Mouse (Mus musculus): Measurements from ENCODE around the gene Tph2. TPM values are rescaled to one million over a fixed set of nuclear protein-coding genes. Genes with fewer than 3 reads are reported as not detected.

Tph2 gene
- polyA plus RNA-seq, 1 experiment from 2014 or later: 8.8 TPM

DNA sequence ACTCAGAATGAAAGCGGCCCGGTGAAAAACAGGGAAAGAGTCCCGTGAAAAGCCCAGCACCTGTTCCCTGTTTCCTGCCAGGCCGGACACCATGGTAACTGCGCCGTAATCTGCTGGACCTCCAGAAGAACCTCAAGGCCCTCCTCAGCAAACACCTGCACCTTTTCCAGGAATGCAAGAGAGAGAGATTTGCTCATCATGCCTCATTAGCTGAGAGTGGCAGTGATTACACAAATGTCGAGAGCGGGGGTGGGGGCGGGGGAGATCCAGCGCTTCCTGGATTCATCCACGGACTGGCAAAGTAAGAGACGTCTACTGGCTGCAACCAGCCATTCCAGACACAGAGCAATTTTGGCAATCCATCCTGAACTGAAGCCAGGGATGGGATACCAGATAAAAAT, 9.2 kb downstream of the Tph2 start:
- H3K9ac ChIP-seq: no peak overlapping the region
- H3K27me3 ChIP-seq: no peaks in the 10 kb centered on the region
- H3K9me3 ChIP-seq: no peaks in the 10 kb centered on the region
- peaks cover 18% of the 10 kb centered on the region for H3K4me1 ChIP-seq (replicated peaks)
- H3K4me3 ChIP-seq: no peak overlapping the region
- WGBS: 39% methylated on average over 12 of the region's 12 CpGs
- H3K27ac ChIP-seq (replicated peaks): no peak overlapping the region
- 0 out of 2 replicates have a peak, but pooled peaks have one; percentile 42 for ATAC-seq (ENCODE audit: low FRiP score, low read depth)
- peak overlapping the region; percentile 26; the same call in 1 of the 2 replicates for H3K4me2 ChIP-seq
- H3K36me3 ChIP-seq: no peaks in the 10 kb centered on the region

DNA sequence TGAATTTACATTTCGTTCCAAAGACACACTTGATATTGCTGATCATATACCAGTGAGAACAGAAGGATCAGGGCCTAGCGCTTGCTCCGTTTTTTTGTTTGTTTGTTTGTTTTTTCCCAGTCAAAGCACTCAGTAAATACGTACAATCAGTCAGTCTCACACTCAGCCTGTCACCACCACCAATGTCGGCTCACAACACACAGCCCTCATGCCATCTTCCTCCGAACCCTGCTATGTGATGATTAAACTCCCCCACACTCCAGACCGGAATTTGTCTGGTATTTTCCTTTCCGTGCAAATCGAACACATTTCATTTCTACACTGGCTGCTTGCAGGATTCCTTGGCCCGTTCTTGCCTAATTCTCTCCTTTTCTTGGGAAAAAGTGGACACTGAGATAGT, 11.5 kb downstream of the Tph2 start:
- H3K36me3 ChIP-seq: no peaks in the 10 kb centered on the region
- no peak overlapping the region for H3K9ac ChIP-seq
- H3K9me3 ChIP-seq: no peaks in the 10 kb centered on the region
- no peak for ATAC-seq (ENCODE audit: low FRiP score, low read depth)
- H3K4me2 ChIP-seq: no peak overlapping the region
- H3K4me3 ChIP-seq: no peak overlapping the region
- 83% methylated on average over 10 of the region's 10 CpGs for WGBS
- no peak overlapping the region for H3K27ac ChIP-seq (replicated peaks)
- H3K27me3 ChIP-seq: no peaks in the 10 kb centered on the region
- peaks cover 28% of the 10 kb centered on the region for H3K4me1 ChIP-seq (replicated peaks)

GRCm38 (mm10) chr10:115171351-115171818, 13.4 kb downstream of the Tph2 start:
- H3K9ac ChIP-seq: no peak overlapping the region
- H3K9me3 ChIP-seq: no peaks in the 10 kb centered on the region
- WGBS: 35% methylated on average over 8 of the region's 8 CpGs
- H3K27ac ChIP-seq (replicated peaks): no peak overlapping the region
- no peaks in the 10 kb centered on the region for H3K36me3 ChIP-seq
- H3K4me1 ChIP-seq (replicated peaks): peaks cover 28% of the 10 kb centered on the region
- H3K4me2 ChIP-seq: no peak overlapping the region
- H3K27me3 ChIP-seq: no peaks in the 10 kb centered on the region
- peak; percentile 61; the same call in 1 of the 2 replicates for ATAC-seq (ENCODE audit: low FRiP score, low read depth)
- no peak overlapping the region for H3K4me3 ChIP-seq

GRCm38 (mm10) chr10:115170496-115171350, 14.1 kb downstream of the Tph2 start:
- H3K9ac ChIP-seq: no peak overlapping the region
- WGBS: 82% methylated on average over 7 of the region's 7 CpGs
- H3K36me3 ChIP-seq: no peaks in the 10 kb centered on the region
- 0 out of 2 replicates have a peak, but pooled peaks have one; percentile 13 for ATAC-seq (ENCODE audit: low FRiP score, low read depth)
- H3K9me3 ChIP-seq: no peaks in the 10 kb centered on the region
- H3K4me2 ChIP-seq: no peak overlapping the region
- H3K27ac ChIP-seq (replicated peaks): no peak overlapping the region
- no peak overlapping the region for H3K4me3 ChIP-seq
- peaks cover 21% of the 10 kb centered on the region for H3K4me1 ChIP-seq (replicated peaks)
- no peaks in the 10 kb centered on the region for H3K27me3 ChIP-seq

DNA sequence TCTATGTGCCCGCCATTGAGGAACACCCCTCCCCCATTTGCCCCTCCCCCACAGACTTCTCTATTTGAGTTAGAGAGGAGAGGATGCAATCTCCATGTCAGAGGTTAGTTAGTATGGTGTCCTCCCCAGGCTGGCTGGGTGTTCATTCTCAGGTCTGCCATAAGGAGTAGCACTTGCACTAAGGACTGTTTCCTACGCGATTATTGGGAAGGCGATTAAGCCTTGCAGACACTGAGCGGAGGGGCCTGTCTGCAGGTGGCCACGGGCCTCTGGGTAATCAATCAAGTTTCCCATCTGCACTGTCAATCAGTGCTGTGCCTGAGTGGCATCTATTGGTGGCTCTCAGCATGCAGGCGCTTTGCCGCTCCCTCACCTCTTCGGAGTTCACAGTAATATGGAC, 15.4 kb downstream of the Tph2 start:
- no peaks in the 10 kb centered on the region for H3K36me3 ChIP-seq
- H3K9ac ChIP-seq: no peak overlapping the region
- ATAC-seq (ENCODE audit: low FRiP score, low read depth): peak; percentile 12; the same call in 1 of the 2 replicates
- 17% methylated on average over 9 of the region's 9 CpGs for WGBS
- no peaks in the 10 kb centered on the region for H3K9me3 ChIP-seq
- peaks cover 17% of the 10 kb centered on the region for H3K4me1 ChIP-seq (replicated peaks)
- H3K27ac ChIP-seq (replicated peaks): no peak overlapping the region
- H3K4me3 ChIP-seq: no peak overlapping the region
- peak overlapping the region; percentile 17; the same call in 1 of the 2 replicates for H3K4me2 ChIP-seq
- no peaks in the 10 kb centered on the region for H3K27me3 ChIP-seq

DNA sequence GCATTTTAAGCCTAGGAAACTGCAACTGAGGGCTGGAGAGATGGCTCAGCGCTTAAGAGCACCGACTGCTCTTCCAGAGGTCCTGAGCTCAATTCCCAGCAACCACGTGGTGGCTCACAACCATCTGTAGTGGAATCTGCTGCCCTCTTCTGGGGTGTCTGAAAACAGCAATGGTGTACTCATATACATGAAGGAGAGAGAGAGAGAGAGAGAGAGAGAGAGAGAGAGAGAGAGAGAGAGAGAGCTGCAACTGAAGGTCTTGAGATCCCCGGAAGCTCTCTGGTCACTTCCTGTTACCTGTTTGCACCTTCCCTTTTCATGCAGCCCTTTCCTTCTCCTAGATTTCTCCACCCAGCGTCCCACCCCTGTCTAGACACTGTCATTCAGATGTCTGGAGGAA, 24.5 kb downstream of the Tph2 start:
- H3K9ac ChIP-seq: no peak overlapping the region
- H3K4me2 ChIP-seq: no peak overlapping the region
- H3K9me3 ChIP-seq: no peaks in the 10 kb centered on the region
- 78% methylated on average over 5 of the region's 5 CpGs for WGBS
- H3K36me3 ChIP-seq: no peaks in the 10 kb centered on the region
- H3K4me1 ChIP-seq (replicated peaks): no peaks in the 10 kb centered on the region
- H3K4me3 ChIP-seq: no peak overlapping the region
- no peak for ATAC-seq (ENCODE audit: low FRiP score, low read depth)
- no peaks in the 10 kb centered on the region for H3K27me3 ChIP-seq
- no peak overlapping the region for H3K27ac ChIP-seq (replicated peaks)

DNA sequence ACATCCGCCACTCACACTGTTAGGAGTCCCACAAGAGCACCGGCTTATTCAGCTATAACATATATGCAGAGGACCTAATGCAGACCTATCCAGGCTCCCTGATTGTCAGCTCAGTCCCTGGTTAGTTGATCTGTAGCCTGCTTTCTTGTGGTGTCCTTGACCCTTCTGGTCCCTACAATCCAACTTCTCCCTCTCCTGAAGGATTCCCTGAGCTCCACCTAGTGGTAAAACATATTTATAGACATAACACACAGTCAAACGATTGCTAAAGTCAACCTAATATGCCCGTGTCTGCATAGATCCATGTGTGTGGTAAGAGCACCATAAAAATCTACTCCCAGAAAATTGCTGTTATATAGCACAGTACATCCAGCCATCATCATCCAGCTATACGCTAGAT, 37.5 kb downstream of the Tph2 start:
- Histone ChIP-seq H3K27ac (replicated peaks) (no peak overlapping the region), H3K4me3 (no peak overlapping the region), H3K4me1 (replicated peaks) (peaks cover 5% of the 10 kb centered on the region), H3K9me3 (no peaks in the 10 kb centered on the region), H3K4me2 (no peak overlapping the region), H3K9ac (no peak overlapping the region), H3K27me3 (no peaks in the 10 kb centered on the region), H3K36me3 (no peaks in the 10 kb centered on the region)
- ATAC-seq (ENCODE audit: low FRiP score, low read depth): no peak
- 76% methylated on average over 5 of the region's 5 CpGs for WGBS

- Histone ChIP-seq H3K27ac (replicated peaks) (no peak overlapping the region), H3K9ac (no peak overlapping the region), H3K4me3 (no peak overlapping the region), H3K27me3 (no peaks in the 10 kb centered on the region), H3K4me1 (replicated peaks) (peaks cover 5% of the 10 kb centered on the region), H3K9me3 (no peaks in the 10 kb centered on the region), H3K4me2 (no peak overlapping the region), H3K36me3 (no peaks in the 10 kb centered on the region)
- WGBS: 73% methylated on average over 8 of the region's 8 CpGs
- no peak for ATAC-seq (ENCODE audit: low FRiP score, low read depth)
Observed at GRCm38 (mm10) chr10:115146257-115146898, 38.4 kb downstream of the Tph2 start.

GRCm38 (mm10) chr10:115144542-115144941, 40.3 kb downstream of the Tph2 start:
- 30% methylated on average over 5 of the region's 5 CpGs for WGBS

DNA sequence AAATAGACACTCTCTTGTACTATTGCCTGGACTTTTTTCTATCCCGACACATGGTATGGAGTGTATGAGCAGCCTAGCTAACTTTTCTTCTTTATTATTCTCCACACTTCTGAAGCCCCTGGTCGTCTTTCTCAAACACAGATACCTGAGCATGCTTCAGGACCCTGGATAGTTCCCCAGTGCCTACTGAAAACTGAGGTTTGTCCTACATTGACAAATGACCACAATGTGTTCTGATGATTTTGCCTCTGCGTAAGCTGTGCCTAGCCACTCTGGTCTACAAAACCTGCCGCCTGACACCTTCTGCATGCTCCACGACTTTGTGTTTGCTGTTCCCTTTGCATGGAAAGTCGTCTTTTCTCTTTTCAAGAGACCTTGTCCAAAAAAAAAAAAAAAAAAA, 41.2 kb downstream of the Tph2 start:
- H3K9me3 ChIP-seq: no peaks in the 10 kb centered on the region
- H3K27ac ChIP-seq (replicated peaks): no peak overlapping the region
- H3K4me3 ChIP-seq: no peak overlapping the region
- no peaks in the 10 kb centered on the region for H3K36me3 ChIP-seq
- 63% methylated on average over 6 of the region's 6 CpGs for WGBS
- no peaks in the 10 kb centered on the region for H3K27me3 ChIP-seq
- H3K4me1 ChIP-seq (replicated peaks): peaks cover 5% of the 10 kb centered on the region
- no peak overlapping the region for H3K4me2 ChIP-seq
- no peak overlapping the region for H3K9ac ChIP-seq
- ATAC-seq (ENCODE audit: low FRiP score, low read depth): no peak

More at GRCm38 (mm10) chr10:115144542-115144941, 40.3 kb downstream of the Tph2 start:
- H3K27me3 ChIP-seq: no peaks in the 10 kb centered on the region
- ATAC-seq (ENCODE audit: low FRiP score, low read depth): no peak
- no peak overlapping the region for H3K4me2 ChIP-seq
- H3K27ac ChIP-seq (replicated peaks): no peak overlapping the region
- no peaks in the 10 kb centered on the region for H3K9me3 ChIP-seq
- H3K4me3 ChIP-seq: no peak overlapping the region
- H3K4me1 ChIP-seq (replicated peaks): peaks cover 5% of the 10 kb centered on the region
- H3K9ac ChIP-seq: no peak overlapping the region
- H3K36me3 ChIP-seq: no peaks in the 10 kb centered on the region

- no peak for ATAC-seq (ENCODE audit: low FRiP score, low read depth)
Observed at GRCm38 (mm10) chr10:115137016-115137415, 47.8 kb downstream of the Tph2 start.

GRCm38 (mm10) chr10:115127907-115128306, 56.9 kb downstream of the Tph2 start:
- no peaks in the 10 kb centered on the region for H3K9me3 ChIP-seq
- no peaks in the 10 kb centered on the region for H3K36me3 ChIP-seq
- H3K27me3 ChIP-seq: no peaks in the 10 kb centered on the region
- no peak overlapping the region for H3K9ac ChIP-seq
- H3K4me2 ChIP-seq: no peak overlapping the region
- ATAC-seq (ENCODE audit: low FRiP score, low read depth): no peak
- WGBS: 65% methylated on average over 1 of the region's 1 CpGs
- H3K4me1 ChIP-seq (replicated peaks): peaks cover 3% of the 10 kb centered on the region; the same call in 1 of the 2 replicates
- H3K27ac ChIP-seq (replicated peaks): no peak overlapping the region
- no peak overlapping the region for H3K4me3 ChIP-seq

More at GRCm38 (mm10) chr10:115137016-115137415, 47.8 kb downstream of the Tph2 start:
- no peaks in the 10 kb centered on the region for H3K9me3 ChIP-seq
- H3K27ac ChIP-seq (replicated peaks): no peak overlapping the region
- no peak overlapping the region for H3K9ac ChIP-seq
- no peak overlapping the region for H3K4me3 ChIP-seq
- no peak overlapping the region for H3K4me2 ChIP-seq
- no peaks in the 10 kb centered on the region for H3K4me1 ChIP-seq (replicated peaks)
- WGBS: 72% methylated on average over 7 of the region's 7 CpGs
- no peaks in the 10 kb centered on the region for H3K27me3 ChIP-seq
- H3K36me3 ChIP-seq: no peaks in the 10 kb centered on the region

All from hindbrain, embryonic 15.5 days (tissue).